Mouse (Mus musculus): Measurements from ENCODE around the gene Lrig1. TPM values are rescaled to one million over a fixed set of nuclear protein-coding genes. Genes with fewer than 3 reads are reported as not detected.

The Lrig1 gene
- polyA plus RNA-seq (2015; fragmentation: Illumina TruSeq; extraction: RNeasy Lipid Tissue Mini Kit (QIAGEN cat#74804); ENCODE audit: insufficient read depth, low read depth, low replicate concordance): 9.1 TPM

GRCm38 (mm10) chr6:94700067-94700491 lies at the start of gene Lrig1:
Gene Lrig1 (minus strand): TSS chr6:94700158.

Other genes starting within 250 kb of the Lrig1 start
- gene Slc25a26, start 199.8 kb downstream of the Lrig1 start, polyA plus RNA-seq (2015; fragmentation: Illumina TruSeq; extraction: RNeasy Lipid Tissue Mini Kit (QIAGEN cat#74804); ENCODE audit: insufficient read depth, low read depth, low replicate concordance): 2.4 TPM